Mouse (Mus musculus) megakaryocyte progenitor cell, adult 5-6 weeks (primary cell): ENCODE measurements at regions not wholly inside any gene's neighbourhood (a gene's known extent, or its start where the extent isn't known, plus 50 kb on each side); places are given as distances from the start of the nearest gene placed in this dataset.
A peak's percentile ranks its signal among the peaks of the same experiment; 100 is the strongest.

Experiments
- ATAC-seq: replicated peaks from 2 replicates; pipeline ENCODE4 v1.8.0; 2016; ENCODE audit warnings: mild to moderate bottlenecking, moderate TSS enrichment, inconsistent platforms; ENCODE audit not compliant: poor library complexity

GRCm38 (mm10) chr3:105130228-105130627 is 63.6 kb downstream of the 4930564D02Rik start:
- ATAC-seq: no peak

DNA sequence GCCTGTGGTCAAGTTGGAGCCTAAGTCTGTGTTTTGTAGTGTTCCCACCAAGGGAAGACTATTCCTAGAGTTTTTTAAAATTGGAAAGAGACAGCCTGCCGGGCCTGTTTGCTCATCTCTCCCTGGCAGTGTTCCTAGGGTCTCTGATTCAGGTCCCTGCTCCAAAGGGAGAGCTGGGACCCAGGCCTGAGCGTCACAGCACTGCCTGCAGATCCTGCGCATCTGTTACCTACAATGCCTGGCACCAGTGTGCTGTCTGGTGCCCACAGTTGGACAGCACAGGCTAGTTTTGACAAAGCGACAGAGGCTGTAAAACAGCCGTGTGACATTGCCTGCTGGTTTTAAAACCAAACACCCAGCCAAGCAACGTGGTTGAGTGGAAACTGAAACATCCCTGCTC is 64.4 kb downstream of the 4930564D02Rik start:
- ATAC-seq: no peak

GRCm38 (mm10) chr3:105133011-105133410 is 66.4 kb downstream of the 4930564D02Rik start:
- peak; percentile 91 for ATAC-seq

- ATAC-seq: no peak
These were observed 74.7 kb downstream of the 4930564D02Rik start for GRCm38 (mm10) chr3:105141170-105141971.

- no peak for ATAC-seq
These were observed 76.0 kb downstream of the 4930564D02Rik start for GRCm38 (mm10) chr3:105142631-105143030.

GRCm38 (mm10) chr3:105151475-105152157 is 85.0 kb downstream of the 4930564D02Rik start:
- peak; percentile 79 for ATAC-seq

DNA sequence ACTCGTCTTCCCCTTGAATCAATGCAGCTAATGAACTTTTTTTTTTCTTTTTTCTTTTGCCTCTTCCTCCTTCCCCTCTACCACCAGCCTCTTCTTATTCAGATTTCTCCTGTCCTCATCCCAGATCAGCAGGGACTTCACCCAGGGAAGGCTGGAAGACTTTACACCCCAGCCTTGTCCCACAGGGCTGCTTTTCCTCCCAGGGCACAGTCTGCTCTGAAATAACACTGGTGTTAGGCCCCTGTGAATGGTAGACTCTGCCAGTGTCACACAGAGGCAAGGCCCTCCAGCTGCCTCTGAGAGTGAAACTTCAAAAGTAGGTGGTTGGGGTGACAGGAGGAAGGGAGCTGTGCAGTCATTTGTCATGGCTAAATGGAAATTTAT is 85.5 kb downstream of the 4930564D02Rik start:
- ATAC-seq: no peak

GRCm38 (mm10) chr3:105158376-105158775 is 91.7 kb downstream of the 4930564D02Rik start:
- ATAC-seq: peak; percentile 79

DNA sequence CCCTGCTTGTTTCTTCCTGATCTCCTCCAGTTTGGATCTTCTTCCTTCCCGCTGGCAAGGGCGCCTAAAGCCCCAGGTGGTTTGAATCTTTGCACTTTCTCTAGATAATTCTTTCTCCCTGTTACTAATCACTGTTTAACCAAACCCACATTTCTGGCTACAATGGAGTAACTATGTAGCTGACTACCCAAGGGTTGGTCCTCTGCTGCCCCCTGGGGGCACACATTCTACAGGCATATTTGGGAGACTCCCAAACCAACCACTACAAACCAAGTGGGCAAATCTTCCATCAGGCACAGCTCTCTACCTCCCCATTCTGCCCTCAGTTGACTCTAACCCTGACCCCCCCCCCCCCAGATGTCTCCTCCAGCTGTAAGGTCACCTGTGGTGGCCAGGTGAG is 98.7 kb downstream of the 4930564D02Rik start:
- peak; percentile 86 for ATAC-seq

- no peak for ATAC-seq
These were observed 102.5 kb downstream of the 4930564D02Rik start for GRCm38 (mm10) chr3:105169117-105169516.

- ATAC-seq: no peak
These were observed 104.9 kb downstream of the 4930564D02Rik start for GRCm38 (mm10) chr3:105171527-105171926.

DNA sequence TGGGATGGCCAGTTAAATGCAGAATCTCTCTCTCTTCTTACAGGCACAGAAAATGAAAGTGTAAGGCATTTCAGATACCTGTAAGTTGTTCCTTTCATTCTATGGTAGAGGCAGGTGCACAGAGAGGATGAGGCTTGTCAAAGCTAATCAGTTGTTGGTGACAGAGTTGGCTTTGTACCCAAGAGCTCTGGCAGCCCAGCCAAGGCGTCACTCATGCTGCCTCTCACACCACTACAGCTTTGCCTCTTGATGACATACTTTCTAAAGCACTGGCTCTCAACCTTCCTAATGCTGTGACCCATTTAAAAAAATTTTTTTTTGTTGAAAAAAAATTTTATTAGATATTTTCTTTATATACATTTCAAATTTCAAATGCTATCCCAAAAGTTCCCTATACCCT is 105.4 kb downstream of the 4930564D02Rik start:
- ATAC-seq: no peak

- 0 out of 2 replicates have a peak, but pooled peaks have one; percentile 7 for ATAC-seq
These were observed 124.7 kb downstream of the 4930564D02Rik start for GRCm38 (mm10) chr3:105191303-105191702.

DNA sequence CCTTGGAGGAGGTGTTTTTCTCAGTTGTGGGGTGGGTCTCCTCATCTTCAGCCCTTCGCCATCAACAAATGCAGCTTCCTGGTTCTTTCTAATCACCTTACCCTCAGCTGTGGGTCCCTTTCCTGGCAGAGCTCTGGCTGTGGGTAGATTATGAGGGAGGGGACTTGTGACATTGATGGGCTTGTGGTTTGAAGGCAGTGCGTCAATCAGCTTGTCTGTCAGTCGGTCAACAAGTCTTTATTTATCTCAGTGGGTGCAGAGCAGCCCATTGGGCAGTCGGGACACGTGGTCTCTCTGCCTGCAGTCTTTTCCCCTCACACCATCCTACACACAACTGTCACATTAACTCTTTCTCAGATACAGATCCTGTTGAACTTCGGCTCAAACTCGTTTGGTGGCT is 125.2 kb downstream of the 4930564D02Rik start:
- ATAC-seq: peak; percentile 94

GRCm38 (mm10) chr3:105200735-105201134 is 134.1 kb downstream of the 4930564D02Rik start:
- no peak for ATAC-seq

DNA sequence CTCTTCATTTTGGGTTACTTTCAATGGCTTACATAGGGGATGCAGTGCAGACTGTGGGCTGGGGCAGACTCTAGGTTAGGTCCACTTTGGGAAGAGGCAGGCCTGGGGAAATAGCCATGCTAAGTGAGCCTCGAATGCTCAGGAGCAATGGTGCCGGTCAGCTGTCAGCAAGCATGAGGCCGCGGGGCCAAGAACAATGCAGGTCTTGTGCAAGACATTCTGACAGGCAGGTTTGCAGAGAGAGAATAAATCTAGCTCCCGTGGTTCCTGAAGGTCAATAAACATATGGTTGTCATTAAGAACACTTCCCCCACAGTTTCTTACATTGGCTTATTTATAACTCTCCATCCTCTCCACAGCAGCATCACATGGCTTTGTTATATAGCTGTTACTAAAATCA is 142.5 kb downstream of the 4930564D02Rik start:
- ATAC-seq: no peak

DNA sequence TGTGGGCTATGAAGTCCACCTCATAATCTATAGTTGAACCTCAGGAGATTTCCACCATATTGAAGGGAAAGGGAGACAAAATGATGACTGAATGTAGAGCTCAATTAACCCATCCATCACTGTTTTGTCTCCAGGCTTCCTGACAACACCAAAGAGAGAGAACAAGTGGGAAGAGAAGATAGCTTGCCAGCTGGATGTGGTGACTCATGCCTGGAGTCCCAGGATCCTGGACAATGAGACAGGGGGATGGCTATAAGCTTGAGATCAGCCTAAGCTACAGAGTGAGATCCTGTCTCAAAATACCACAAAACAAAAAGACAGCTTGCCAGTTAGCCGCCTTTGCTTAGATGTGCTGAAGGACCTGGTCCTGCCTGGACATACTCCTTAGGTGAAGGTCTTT is 144.4 kb downstream of the 4930564D02Rik start:
- ATAC-seq: no peak

DNA sequence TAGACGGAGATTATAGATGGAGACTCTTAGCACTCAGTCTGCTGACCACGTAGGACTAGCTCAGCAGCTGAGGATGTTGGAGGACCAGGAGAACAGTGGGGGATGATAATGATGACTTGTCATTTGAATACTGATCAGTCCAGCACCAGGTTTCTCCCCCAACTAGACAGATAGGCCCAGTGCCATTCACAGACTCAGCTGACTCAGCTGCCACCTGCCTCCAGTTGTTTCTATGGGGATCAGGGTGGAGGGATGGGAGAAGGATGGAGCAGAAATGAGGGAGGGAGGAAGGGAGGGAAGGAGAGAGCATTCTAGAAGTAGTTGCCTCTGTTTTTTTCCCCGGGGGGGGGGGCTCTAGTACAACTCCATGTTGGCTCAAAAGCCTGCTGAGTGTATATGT is 145.1 kb downstream of the 4930564D02Rik start:
- no peak for ATAC-seq

- ATAC-seq: no peak
These were observed 148.2 kb downstream of the 4930564D02Rik start for GRCm38 (mm10) chr3:105214867-105215266.

DNA sequence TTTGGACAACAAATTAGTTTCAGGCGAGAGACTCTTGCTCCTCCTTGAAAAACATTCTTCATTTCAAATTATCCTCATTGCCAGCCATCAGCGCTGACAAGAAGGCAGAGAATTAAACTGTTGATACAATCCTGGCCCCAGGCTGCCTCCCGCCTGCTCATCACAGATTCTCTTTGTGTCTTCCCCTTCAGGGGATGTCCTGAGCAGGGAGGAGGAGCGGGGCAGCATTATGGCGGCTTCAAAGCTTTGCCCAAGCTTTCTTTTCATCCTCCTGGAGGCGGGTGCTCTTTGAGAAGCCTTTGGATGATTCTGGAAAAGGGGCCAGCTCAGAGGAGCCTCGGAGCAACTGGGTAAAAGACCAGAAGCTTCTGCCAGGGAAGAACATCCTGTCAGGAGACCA is 149.1 kb downstream of the 4930564D02Rik start:
- no peak for ATAC-seq

- no peak for ATAC-seq
These were observed 153.0 kb downstream of the 4930564D02Rik start for GRCm38 (mm10) chr3:105219630-105220029.

DNA sequence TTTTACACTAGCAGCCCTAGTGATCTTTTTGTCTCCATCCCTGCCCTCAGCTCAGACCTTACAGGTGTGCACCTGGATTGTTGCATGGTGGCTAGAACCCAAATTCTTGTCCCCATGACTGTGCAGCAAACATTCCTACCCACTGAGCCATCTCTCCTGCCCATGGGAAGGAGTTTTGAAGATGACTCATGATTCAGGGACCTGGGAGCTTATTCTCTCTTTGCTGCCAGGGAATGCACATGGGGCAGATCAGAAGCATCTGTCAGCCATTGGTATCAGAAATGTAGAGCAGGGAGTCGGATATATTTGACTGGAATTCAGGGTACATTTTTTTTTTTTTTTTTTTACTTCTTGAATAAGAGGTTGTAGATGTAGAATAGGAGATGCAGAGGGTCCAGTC is 154.0 kb downstream of the 4930564D02Rik start:
- ATAC-seq: no peak
